Mouse (Mus musculus): ENCODE measurements around the gene Larp1. TPM values are rescaled to one million over a fixed set of nuclear protein-coding genes. Genes with fewer than 3 reads are reported as not detected.

Gene Larp1
- total and polyA plus RNA-seq, 3 experiments: 73.9 to 2,325 (median 201) TPM

DNA sequence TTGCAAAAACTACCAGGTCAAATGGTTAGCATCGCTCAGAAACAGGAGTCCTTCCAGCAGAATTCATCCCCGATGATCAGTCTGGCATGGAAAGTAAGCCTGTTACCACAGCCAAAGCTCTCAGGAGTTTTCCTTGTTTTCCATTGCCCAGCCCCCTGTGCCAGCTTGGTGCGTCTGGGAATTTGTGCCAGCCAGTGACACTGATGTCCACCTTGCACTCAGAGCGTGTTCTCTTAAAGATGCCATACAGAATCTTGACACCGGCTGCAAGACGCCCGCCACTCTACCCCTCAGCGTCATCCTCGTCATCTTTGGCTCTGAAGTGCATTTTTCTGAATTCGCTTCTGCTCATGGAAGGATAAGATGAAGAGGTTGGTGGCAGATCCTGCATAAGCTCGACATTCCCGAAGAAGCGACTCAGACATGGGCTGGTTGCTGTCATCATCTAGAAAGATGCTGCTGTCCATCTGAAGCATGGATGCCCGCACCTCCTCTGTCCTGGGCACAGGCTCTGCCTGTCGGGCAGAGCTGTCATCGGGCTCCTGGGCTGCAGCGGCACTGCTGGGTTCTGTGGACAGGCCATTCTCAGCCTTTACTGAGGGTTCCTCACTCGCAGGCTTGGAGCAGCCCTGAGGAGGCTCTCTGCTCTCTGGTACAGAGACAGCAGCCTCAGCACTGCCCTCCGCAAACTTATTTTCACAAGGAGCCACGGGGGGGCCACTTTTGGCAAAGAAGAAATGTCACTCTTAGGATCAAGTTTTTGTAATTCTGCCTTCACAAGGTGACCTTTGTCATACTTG lies 88.2 kb downstream of the Larp1 start:
- Histone ChIP-seq H3K4me1 (ENCODE audit: control insufficient read depth in 1 of 2, insufficient read depth in 2 of 2, low read length in 2 of 2) (peaks cover 9 to 11% of the 10 kb centered on the region in 2 experiments), H3K27me3 (ENCODE audit: control insufficient read depth in 1 of 2, insufficient read depth in 2 of 2, low read length in 2 of 2) (no peaks in the 10 kb centered on the region), H3K9me3 (replicated peaks; ENCODE audit: insufficient read depth, low read length) (no peaks in the 10 kb centered on the region), H3K79me2 (ENCODE audit: control insufficient read depth, insufficient read depth, low read length, poor library complexity) (no peaks in the 10 kb centered on the region), H3K9ac (ENCODE audit: control insufficient read depth, low read depth, low read length, poor library complexity, severe bottlenecking) (no peak overlapping the region), H3K36me3 (ENCODE audit: control insufficient read depth in 1 of 2, insufficient read depth in 2 of 2, low read length in 2 of 2) (peaks cover 0 to 9% of the 10 kb centered on the region in 2 experiments; a peak in 2 of 4 replicates), H3K27ac (ENCODE audit: control insufficient read depth, low read depth, low read length) (no peak overlapping the region), H3K4me3 (ENCODE audit: control insufficient read depth in 1 of 2, insufficient read depth in 1 of 2, low read depth in 2 of 2, low read length in 2 of 2) (no peak overlapping the region)
- TF ChIP-seq RAD21 (IDR thresholded peaks at IDR 0.05; ENCODE audit: low read depth, low read length): no peak
- TF ChIP-seq ELF1 (IDR thresholded peaks at IDR 0.05; ENCODE audit: low read depth, low read length): no peak
- no peak for TF ChIP-seq BHLHE40 (IDR thresholded peaks at IDR 0.05; ENCODE audit: borderline replicate concordance, low read depth, low read length)
- TF ChIP-seq KAT2A (conservative IDR thresholded peaks at IDR 0.05; ENCODE audit: low read depth, low read length): no peak
- no peak for TF ChIP-seq ZKSCAN1 (IDR thresholded peaks at IDR 0.05; ENCODE audit: low read depth, low read length)
- no peak for TF ChIP-seq EP300 (IDR thresholded peaks at IDR 0.05; ENCODE audit: low read depth in 1 of 2, low read length in 2 of 2)
- TF ChIP-seq MXI1 (IDR thresholded peaks at IDR 0.05; ENCODE audit: low read depth, low read length): no peak
- no peak for TF ChIP-seq HCFC1 (IDR thresholded peaks at IDR 0.05; ENCODE audit: low read depth, low read length)
- TF ChIP-seq GATA1 (IDR thresholded peaks at IDR 0.05; ENCODE audit: low read depth, low read length): no peak
- TF ChIP-seq JUND (IDR thresholded peaks at IDR 0.05; ENCODE audit: low read depth, low read length): no peak
- no peak for TF ChIP-seq SIN3A (IDR thresholded peaks at IDR 0.05; ENCODE audit: low read length)
- TF ChIP-seq SMC3 (IDR thresholded peaks at IDR 0.05; ENCODE audit: low read depth, low read length): no peak
- TF ChIP-seq GABPA (IDR thresholded peaks at IDR 0.05; ENCODE audit: low read depth, low read length): no peak
- TF ChIP-seq MYB (IDR thresholded peaks at IDR 0.05; ENCODE audit: low read depth, low read length): no peak
- TF ChIP-seq MEF2A (IDR thresholded peaks at IDR 0.05; ENCODE audit: extremely low read depth, insufficient replicate concordance, low read depth, low read length, poor library complexity, severe bottlenecking): no peak
- TF ChIP-seq E2F4 (IDR thresholded peaks at IDR 0.05; ENCODE audit: borderline replicate concordance, low read depth, low read length): no peak
- no peak for TF ChIP-seq TBP (IDR thresholded peaks at IDR 0.05; ENCODE audit: low read depth, low read length)
- TF ChIP-seq NRF1 (IDR thresholded peaks at IDR 0.05; ENCODE audit: insufficient read depth, low read depth, low read length, poor library complexity, severe bottlenecking): no peak
- no peak for DNase-seq (ENCODE audit: low read depth, low spot score)
